35 mouse cellular contexts compared by ENCODE assay signal in genomic region chr3:116165030-116165429, GRCm38 (mm10).
"Had no signal": no experiment of that assay in that cellular context is flagged by ENCODE, and none has a peak within 500 bp of the region (broad histone marks: within the 10 kb centered on the region; RNA-seq: fewer than 3 reads in every experiment).

No protein-coding gene starts in this region.

- DNase-seq: heart, postnatal 10 days; heart, postnatal 14 days; heart, postnatal 36 days; heart, postnatal 4 days; kidney, adult 11 months; kidney, adult 18-20 months; kidney, adult 2 months; kidney, adult 8-10 months; kidney, adult 9 months; kidney, postnatal 10 days; kidney, postnatal 14 days; kidney, postnatal 25 days; kidney, postnatal 36 days; kidney, postnatal 4 days; layer of hippocampus, adult 9-11 months; layer of hippocampus, postnatal 36 days had no signal

- H3K9me3 ChIP-seq: heart, embryonic 10.5 days; heart, embryonic 12.5 days; heart, embryonic 13.5 days; heart, embryonic 15.5 days; hindbrain, embryonic 10.5 days; hindbrain, embryonic 12.5 days; hindbrain, embryonic 13.5 days; hindbrain, embryonic 15.5 days; intestine, embryonic 15.5 days; kidney, embryonic 15.5 days had no signal

- H3K27ac ChIP-seq: heart, embryonic 10.5 days; heart, embryonic 13.5 days; heart, embryonic 15.5 days; hindbrain, embryonic 10.5 days; hindbrain, embryonic 12.5 days; hindbrain, embryonic 13.5 days; hindbrain, embryonic 14.5 days; hindbrain, embryonic 15.5 days; hindbrain, postnatal 0 days; intestine, embryonic 15.5 days; kidney, embryonic 15.5 days; kidney, postnatal 0 days; layer of hippocampus, adult 2 months had no signal

- H3K4me2 ChIP-seq: heart, embryonic 11.5 days; heart, embryonic 12.5 days; heart, embryonic 13.5 days; heart, embryonic 15.5 days; hindbrain, embryonic 12.5 days; hindbrain, embryonic 13.5 days; hindbrain, embryonic 14.5 days; hindbrain, embryonic 15.5 days; intestine, embryonic 15.5 days; kidney, embryonic 15.5 days had no signal

- H3K27me3 ChIP-seq: heart, embryonic 12.5 days; heart, embryonic 13.5 days; heart, embryonic 15.5 days; hindbrain, embryonic 12.5 days; hindbrain, embryonic 13.5 days; hindbrain, embryonic 15.5 days; intestine, embryonic 15.5 days; kidney, embryonic 15.5 days had no signal

- H3K4me1 ChIP-seq: heart, embryonic 10.5 days; heart, embryonic 12.5 days; heart, embryonic 13.5 days; heart, embryonic 15.5 days; hindbrain, embryonic 10.5 days; hindbrain, embryonic 12.5 days; hindbrain, embryonic 13.5 days; hindbrain, embryonic 15.5 days; intestine, embryonic 15.5 days; kidney, embryonic 15.5 days had no signal

- ATAC-seq: hindbrain, embryonic 16.5 days; hindbrain, postnatal 0 days; inflammation-experienced regulatory T-cells, adult 6 months; intestine, embryonic 15.5 days; intestine, embryonic 16.5 days; intestine, postnatal 0 days had no signal

- H3K4me3 ChIP-seq: heart, embryonic 10.5 days; heart, embryonic 12.5 days; heart, embryonic 13.5 days; heart, embryonic 15.5 days; hindbrain, embryonic 10.5 days; hindbrain, embryonic 12.5 days; hindbrain, embryonic 13.5 days; hindbrain, embryonic 15.5 days; intestine, embryonic 15.5 days; kidney, embryonic 15.5 days; layer of hippocampus, adult 2 months had no signal

- H3K9ac ChIP-seq: heart, embryonic 12.5 days; heart, embryonic 13.5 days; heart, embryonic 15.5 days; hindbrain, embryonic 12.5 days; hindbrain, embryonic 13.5 days; hindbrain, embryonic 14.5 days; hindbrain, embryonic 15.5 days; intestine, embryonic 15.5 days; kidney, embryonic 15.5 days had no signal

- H3K36me3 ChIP-seq: heart, embryonic 10.5 days; heart, embryonic 12.5 days; heart, embryonic 13.5 days; heart, embryonic 15.5 days; hindbrain, embryonic 10.5 days; hindbrain, embryonic 12.5 days; hindbrain, embryonic 13.5 days; hindbrain, embryonic 15.5 days; intestine, embryonic 15.5 days; kidney, embryonic 15.5 days had no signal
